Mouse (Mus musculus): ENCODE results near the gene Ercc1. TPM values are rescaled to one million over a fixed set of nuclear protein-coding genes. Genes with fewer than 3 reads are reported as not detected.
A peak's percentile ranks its signal among the peaks of the same experiment; 100 is the strongest.

Gene Ercc1
- polyA plus RNA-seq, 1 experiment from 2014 or later = 102 TPM

GRCm38 (mm10) chr7:19327128-19327527 lies 17.4 kb upstream of the Ercc1 start:
- WGBS = under 1% methylated on average over 22 of the region's 22 CpGs

GRCm38 (mm10) chr7:19327782-19328181 lies 16.8 kb upstream of the Ercc1 start:
- H3K4me3 ChIP-seq (ENCODE audit: low read length) = no peak overlapping the region
- ATAC-seq (ENCODE audit: low FRiP score, low TSS enrichment) = no peak
- WGBS = 77% methylated on average over 5 of the region's 5 CpGs
- H3K4me2 ChIP-seq (replicated peaks; ENCODE audit: low read depth, low read length) = no peak overlapping the region
- H3K27me3 ChIP-seq (ENCODE audit: control insufficient read depth, insufficient read depth, low read length) = no peaks in the 10 kb centered on the region
- H3K4me1 ChIP-seq (ENCODE audit: control insufficient read depth, insufficient read depth, low read length) = peaks cover 16% of the 10 kb centered on the region
- no peak overlapping the region for H3K9ac ChIP-seq (ENCODE audit: low read depth, low read length)
- H3K36me3 ChIP-seq (ENCODE audit: control insufficient read depth, insufficient read depth, low read length) = no peaks in the 10 kb centered on the region
- 0 out of 2 replicates have a peak overlapping the region, but pooled peaks have one; percentile 0 for H3K27ac ChIP-seq (ENCODE audit: low read depth, low read length)
- H3K9me3 ChIP-seq (ENCODE audit: control insufficient read depth, low read length) = no peaks in the 10 kb centered on the region

More at GRCm38 (mm10) chr7:19327128-19327527, 17.4 kb upstream of the Ercc1 start:
- Histone ChIP-seq H3K4me3 (ENCODE audit: low read length) (peak overlapping the region; percentile 37), H3K9ac (ENCODE audit: low read depth, low read length) (peak overlapping the region; percentile 28), H3K9me3 (ENCODE audit: control insufficient read depth, low read length) (no peaks in the 10 kb centered on the region), H3K36me3 (ENCODE audit: control insufficient read depth, insufficient read depth, low read length) (no peaks in the 10 kb centered on the region), H3K27ac (ENCODE audit: low read depth, low read length) (peak overlapping the region; percentile 81; the same call in 1 of the 2 replicates), H3K4me1 (ENCODE audit: control insufficient read depth, insufficient read depth, low read length) (peaks cover 14% of the 10 kb centered on the region), H3K27me3 (ENCODE audit: control insufficient read depth, insufficient read depth, low read length) (peaks cover 3% of the 10 kb centered on the region; the same call in 1 of the 2 replicates), H3K4me2 (replicated peaks; ENCODE audit: low read depth, low read length) (peak overlapping the region; percentile 73)
- ATAC-seq (ENCODE audit: low FRiP score, low TSS enrichment) = peak; percentile 77

GRCm38 (mm10) chr7:19328425-19328824 lies 16.2 kb upstream of the Ercc1 start:
- H3K4me1 ChIP-seq (ENCODE audit: control insufficient read depth, insufficient read depth, low read length) = peaks cover 16% of the 10 kb centered on the region
- ATAC-seq (ENCODE audit: low FRiP score, low TSS enrichment) = no peak
- no peak overlapping the region for H3K27ac ChIP-seq (ENCODE audit: low read depth, low read length)
- no peaks in the 10 kb centered on the region for H3K36me3 ChIP-seq (ENCODE audit: control insufficient read depth, insufficient read depth, low read length)
- no peak overlapping the region for H3K4me3 ChIP-seq (ENCODE audit: low read length)
- no peaks in the 10 kb centered on the region for H3K27me3 ChIP-seq (ENCODE audit: control insufficient read depth, insufficient read depth, low read length)
- H3K9me3 ChIP-seq (ENCODE audit: control insufficient read depth, low read length) = no peaks in the 10 kb centered on the region
- H3K9ac ChIP-seq (ENCODE audit: low read depth, low read length) = no peak overlapping the region
- no peak overlapping the region for H3K4me2 ChIP-seq (replicated peaks; ENCODE audit: low read depth, low read length)

GRCm38 (mm10) chr7:19331910-19332309 lies 12.7 kb upstream of the Ercc1 start:
- H3K4me3 ChIP-seq (ENCODE audit: low read length) = no peak overlapping the region
- H3K4me2 ChIP-seq (replicated peaks; ENCODE audit: low read depth, low read length) = no peak overlapping the region
- ATAC-seq (ENCODE audit: low FRiP score, low TSS enrichment) = no peak
- H3K27ac ChIP-seq (ENCODE audit: low read depth, low read length) = no peak overlapping the region
- H3K27me3 ChIP-seq (ENCODE audit: control insufficient read depth, insufficient read depth, low read length) = no peaks in the 10 kb centered on the region
- WGBS = 71% methylated on average over 2 of the region's 2 CpGs
- H3K4me1 ChIP-seq (ENCODE audit: control insufficient read depth, insufficient read depth, low read length) = peaks cover 9% of the 10 kb centered on the region; the same call in 1 of the 2 replicates
- no peaks in the 10 kb centered on the region for H3K9me3 ChIP-seq (ENCODE audit: control insufficient read depth, low read length)
- no peak overlapping the region for H3K9ac ChIP-seq (ENCODE audit: low read depth, low read length)
- H3K36me3 ChIP-seq (ENCODE audit: control insufficient read depth, insufficient read depth, low read length) = no peaks in the 10 kb centered on the region

GRCm38 (mm10) chr7:19332709-19333352 lies 11.7 kb upstream of the Ercc1 start:
- Histone ChIP-seq H3K27ac (ENCODE audit: low read depth, low read length) (no peak overlapping the region), H3K4me1 (ENCODE audit: control insufficient read depth, insufficient read depth, low read length) (0 out of 2 replicates have a peak, but pooled peaks cover 3% of the 10 kb centered on the region), H3K27me3 (ENCODE audit: control insufficient read depth, insufficient read depth, low read length) (no peaks in the 10 kb centered on the region), H3K4me2 (replicated peaks; ENCODE audit: low read depth, low read length) (peak overlapping the region; percentile 90), H3K9me3 (ENCODE audit: control insufficient read depth, low read length) (no peaks in the 10 kb centered on the region), H3K9ac (ENCODE audit: low read depth, low read length) (peak overlapping the region; percentile 68), H3K36me3 (ENCODE audit: control insufficient read depth, insufficient read depth, low read length) (no peaks in the 10 kb centered on the region), H3K4me3 (ENCODE audit: low read length) (peak overlapping the region; percentile 65)
- WGBS = under 1% methylated on average over 51 of the region's 52 CpGs
- ATAC-seq (ENCODE audit: low FRiP score, low TSS enrichment) = peak; percentile 40

- no peak for ATAC-seq (ENCODE audit: low FRiP score, low TSS enrichment)
- H3K36me3 ChIP-seq (ENCODE audit: control insufficient read depth, insufficient read depth, low read length) = no peaks in the 10 kb centered on the region
- 0 out of 2 replicates have a peak, but pooled peaks cover 3% of the 10 kb centered on the region for H3K4me1 ChIP-seq (ENCODE audit: control insufficient read depth, insufficient read depth, low read length)
- no peak overlapping the region for H3K4me2 ChIP-seq (replicated peaks; ENCODE audit: low read depth, low read length)
- 45% methylated on average over 3 of the region's 3 CpGs for WGBS
- no peaks in the 10 kb centered on the region for H3K27me3 ChIP-seq (ENCODE audit: control insufficient read depth, insufficient read depth, low read length)
- H3K9ac ChIP-seq (ENCODE audit: low read depth, low read length) = no peak overlapping the region
- no peak overlapping the region for H3K27ac ChIP-seq (ENCODE audit: low read depth, low read length)
- H3K9me3 ChIP-seq (ENCODE audit: control insufficient read depth, low read length) = no peaks in the 10 kb centered on the region
- H3K4me3 ChIP-seq (ENCODE audit: low read length) = no peak overlapping the region
Observed at GRCm38 (mm10) chr7:19335583-19335982, 9.0 kb upstream of the Ercc1 start.

GRCm38 (mm10) chr7:19337122-19337521 lies 7.5 kb upstream of the Ercc1 start:
- no peak overlapping the region for H3K4me2 ChIP-seq (replicated peaks; ENCODE audit: low read depth, low read length)
- WGBS = 61% methylated on average over 10 of the region's 10 CpGs
- no peak for ATAC-seq (ENCODE audit: low FRiP score, low TSS enrichment)

GRCm38 (mm10) chr7:19338060-19338459 lies 6.5 kb upstream of the Ercc1 start:
- Histone ChIP-seq H3K27ac (ENCODE audit: low read depth, low read length) (no peak overlapping the region), H3K4me2 (replicated peaks; ENCODE audit: low read depth, low read length) (no peak overlapping the region), H3K4me3 (ENCODE audit: low read length) (no peak overlapping the region), H3K27me3 (ENCODE audit: control insufficient read depth, insufficient read depth, low read length) (peaks cover 8% of the 10 kb centered on the region; the same call in 1 of the 2 replicates), H3K36me3 (ENCODE audit: control insufficient read depth, insufficient read depth, low read length) (no peaks in the 10 kb centered on the region), H3K9me3 (ENCODE audit: control insufficient read depth, low read length) (no peaks in the 10 kb centered on the region), H3K9ac (ENCODE audit: low read depth, low read length) (no peak overlapping the region), H3K4me1 (ENCODE audit: control insufficient read depth, insufficient read depth, low read length) (0 out of 2 replicates have a peak, but pooled peaks cover 7% of the 10 kb centered on the region)
- WGBS = 39% methylated on average over 2 of the region's 2 CpGs
- no peak for ATAC-seq (ENCODE audit: low FRiP score, low TSS enrichment)

More at GRCm38 (mm10) chr7:19337122-19337521, 7.5 kb upstream of the Ercc1 start:
- Histone ChIP-seq H3K9ac (ENCODE audit: low read depth, low read length) (no peak overlapping the region), H3K4me3 (ENCODE audit: low read length) (no peak overlapping the region), H3K4me1 (ENCODE audit: control insufficient read depth, insufficient read depth, low read length) (0 out of 2 replicates have a peak, but pooled peaks cover 7% of the 10 kb centered on the region), H3K36me3 (ENCODE audit: control insufficient read depth, insufficient read depth, low read length) (no peaks in the 10 kb centered on the region), H3K9me3 (ENCODE audit: control insufficient read depth, low read length) (no peaks in the 10 kb centered on the region), H3K27me3 (ENCODE audit: control insufficient read depth, insufficient read depth, low read length) (peaks cover 4% of the 10 kb centered on the region; the same call in 1 of the 2 replicates), H3K27ac (ENCODE audit: low read depth, low read length) (no peak overlapping the region)

GRCm38 (mm10) chr7:19338596-19338995 lies 6.0 kb upstream of the Ercc1 start:
- 66% methylated on average over 7 of the region's 7 CpGs for WGBS

More at GRCm38 (mm10) chr7:19338596-19338995, 6.0 kb upstream of the Ercc1 start:
- Histone ChIP-seq H3K4me3 (ENCODE audit: low read length) (no peak overlapping the region), H3K36me3 (ENCODE audit: control insufficient read depth, insufficient read depth, low read length) (no peaks in the 10 kb centered on the region), H3K27me3 (ENCODE audit: control insufficient read depth, insufficient read depth, low read length) (peaks cover 8% of the 10 kb centered on the region; the same call in 1 of the 2 replicates), H3K4me2 (replicated peaks; ENCODE audit: low read depth, low read length) (no peak overlapping the region), H3K9ac (ENCODE audit: low read depth, low read length) (no peak overlapping the region), H3K4me1 (ENCODE audit: control insufficient read depth, insufficient read depth, low read length) (0 out of 2 replicates have a peak, but pooled peaks cover 7% of the 10 kb centered on the region), H3K9me3 (ENCODE audit: control insufficient read depth, low read length) (no peaks in the 10 kb centered on the region), H3K27ac (ENCODE audit: low read depth, low read length) (no peak overlapping the region)
- no peak for ATAC-seq (ENCODE audit: low FRiP score, low TSS enrichment)

All from kidney, embryonic 14.5 days (tissue).